Mouse (Mus musculus) embryonic fibroblast, embryonic 13.5 days (primary cell): ENCODE measurements at regions not wholly inside any gene's neighbourhood (a gene's known extent, or its start where the extent isn't known, plus 50 kb on each side); places are given as distances from the start of the nearest gene placed in this dataset.

Experiments
- CTCF ChIP-seq: IDR thresholded peaks from 2 replicates; pipeline ENCODE4 v1.5.1; 2011; ENCODE audit warnings: mild to moderate bottlenecking, control low read depth, low read length, moderate library complexity, borderline replicate concordance; ENCODE audit not compliant: insufficient read depth
- POLR2A ChIP-seq: IDR thresholded peaks from 2 replicates; pipeline ENCODE4 v1.6.1; 2011; ENCODE audit warnings: low read depth, mild to moderate bottlenecking, control low read depth, low read length, moderate library complexity

DNA sequence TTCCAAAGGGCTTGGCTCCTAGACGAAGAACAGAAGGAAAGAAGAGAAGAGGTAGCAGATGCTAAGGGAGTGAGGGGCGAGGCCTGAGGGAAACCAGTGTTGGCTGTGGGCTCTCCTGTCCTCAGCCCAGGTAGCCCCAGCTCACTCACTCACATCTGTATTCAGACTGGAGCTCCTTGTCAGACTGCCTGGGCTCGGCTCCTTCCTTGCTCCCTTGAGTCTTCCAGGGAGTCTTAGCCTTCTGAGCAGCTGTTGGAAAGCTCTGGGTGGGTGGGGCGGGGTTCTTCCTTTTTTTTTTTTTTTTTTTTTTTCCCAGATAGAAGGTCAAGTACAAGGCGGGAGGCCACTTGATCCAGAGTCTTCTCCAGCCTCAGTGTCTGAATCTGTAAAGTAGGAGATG is 134.1 kb upstream of the 1600014C23Rik start:
- TF ChIP-seq POLR2A (no peak), CTCF (no peak)
